Mouse (Mus musculus): ENCODE measurements around the gene Grip1. TPM values are rescaled to one million over a fixed set of nuclear protein-coding genes. Genes with fewer than 3 reads are reported as not detected.

Gene Grip1
- polyA plus RNA-seq, 1 experiment from 2014 or later, result 4.8 TPM

DNA sequence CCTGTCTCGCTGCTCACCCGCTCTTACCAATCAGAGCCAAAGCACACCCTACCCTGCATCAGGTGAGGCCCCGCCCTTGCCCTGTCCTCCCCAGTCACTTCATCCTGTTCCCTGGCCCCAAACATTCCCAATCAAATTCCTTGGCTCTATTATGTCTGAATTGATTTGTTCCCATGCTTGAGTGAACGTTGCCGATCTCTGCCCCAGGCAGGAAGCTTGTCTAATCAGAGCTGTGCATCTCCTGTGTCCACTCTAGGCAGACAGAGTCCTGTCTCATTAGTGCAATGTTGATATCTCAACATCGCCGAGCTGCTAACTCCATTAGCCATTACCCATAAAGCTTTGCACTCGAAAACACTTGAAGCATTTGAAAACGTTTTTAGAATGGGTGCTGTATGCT is 210.0 kb downstream of the Grip1 start:
- Histone ChIP-seq H3K4me2 (replicated peaks) (no peak overlapping the region), H3K27ac (replicated peaks) (no peak overlapping the region), H3K36me3 (no peaks in the 10 kb centered on the region), H3K27me3 (no peaks in the 10 kb centered on the region), H3K4me3 (replicated peaks) (no peak overlapping the region), H3K9me3 (replicated peaks) (no peaks in the 10 kb centered on the region), H3K9ac (no peak overlapping the region), H3K4me1 (no peaks in the 10 kb centered on the region)
- WGBS, result 77% methylated on average over 9 of the region's 9 CpGs
- no peak for ATAC-seq (ENCODE audit: insufficient number of reproducible peaks, low FRiP score, low TSS enrichment, low read depth)

- 68% methylated on average over 11 of the region's 11 CpGs for WGBS
- H3K9me3 ChIP-seq (replicated peaks), result no peaks in the 10 kb centered on the region
- H3K27me3 ChIP-seq, result no peaks in the 10 kb centered on the region
- 0 out of 2 replicates have a peak, but pooled peaks cover 4% of the 10 kb centered on the region for H3K4me1 ChIP-seq
- no peak overlapping the region for H3K4me2 ChIP-seq (replicated peaks)
- no peaks in the 10 kb centered on the region for H3K36me3 ChIP-seq
- H3K27ac ChIP-seq (replicated peaks), result no peak overlapping the region
- ATAC-seq (ENCODE audit: insufficient number of reproducible peaks, low FRiP score, low TSS enrichment, low read depth), result no peak
- H3K9ac ChIP-seq, result no peak overlapping the region
- no peak overlapping the region for H3K4me3 ChIP-seq (replicated peaks)
Observed at GRCm38 (mm10) chr10:119666386-119666785, 212.8 kb downstream of the Grip1 start.

DNA sequence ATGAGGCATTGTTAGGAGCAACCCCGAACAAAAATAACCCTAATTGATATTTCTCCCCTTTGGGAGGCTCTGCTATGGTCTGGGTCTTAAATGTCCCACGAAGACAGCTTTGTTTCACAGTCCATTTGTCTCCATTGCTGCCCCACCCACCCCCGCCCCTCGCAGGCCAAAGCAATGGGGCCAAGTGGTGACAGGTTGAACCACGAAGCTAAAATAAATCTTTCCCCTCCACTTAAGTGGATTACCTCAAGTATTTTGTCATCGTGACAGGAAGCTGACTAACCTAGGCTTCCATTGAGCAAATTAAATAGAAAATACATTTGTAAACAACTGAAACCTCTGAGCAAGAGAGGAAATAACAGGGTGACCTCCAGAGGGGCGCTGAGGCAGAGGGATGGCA is 216.8 kb downstream of the Grip1 start:
- H3K27me3 ChIP-seq, result no peaks in the 10 kb centered on the region
- no peak for ATAC-seq (ENCODE audit: insufficient number of reproducible peaks, low FRiP score, low TSS enrichment, low read depth)
- H3K36me3 ChIP-seq, result no peaks in the 10 kb centered on the region
- no peak overlapping the region for H3K4me3 ChIP-seq (replicated peaks)
- 58% methylated on average over 7 of the region's 7 CpGs for WGBS
- H3K27ac ChIP-seq (replicated peaks), result no peak overlapping the region
- H3K4me1 ChIP-seq, result 0 out of 2 replicates have a peak, but pooled peaks cover 4% of the 10 kb centered on the region
- H3K4me2 ChIP-seq (replicated peaks), result no peak overlapping the region
- no peak overlapping the region for H3K9ac ChIP-seq
- no peaks in the 10 kb centered on the region for H3K9me3 ChIP-seq (replicated peaks)

- Histone ChIP-seq H3K9me3 (replicated peaks) (no peaks in the 10 kb centered on the region), H3K4me3 (replicated peaks) (no peak overlapping the region), H3K9ac (no peak overlapping the region), H3K27me3 (no peaks in the 10 kb centered on the region), H3K4me2 (replicated peaks) (no peak overlapping the region), H3K36me3 (no peaks in the 10 kb centered on the region), H3K27ac (replicated peaks) (no peak overlapping the region), H3K4me1 (no peaks in the 10 kb centered on the region)
- peak; percentile 54 for ATAC-seq (ENCODE audit: insufficient number of reproducible peaks, low FRiP score, low TSS enrichment, low read depth)
- WGBS, result 60% methylated on average over 3 of the region's 3 CpGs
Observed at GRCm38 (mm10) chr10:119684377-119684826, 230.8 kb downstream of the Grip1 start.

- no peaks in the 10 kb centered on the region for H3K9me3 ChIP-seq (replicated peaks)
- H3K9ac ChIP-seq, result no peak overlapping the region
- H3K27me3 ChIP-seq, result peaks cover 16% of the 10 kb centered on the region
- peak overlapping the region; percentile 56 for H3K4me2 ChIP-seq (replicated peaks)
- peak; percentile 79 for ATAC-seq (ENCODE audit: insufficient number of reproducible peaks, low FRiP score, low TSS enrichment, low read depth)
- no peaks in the 10 kb centered on the region for H3K36me3 ChIP-seq
- H3K4me1 ChIP-seq, result peaks cover 17% of the 10 kb centered on the region
- H3K4me3 ChIP-seq (replicated peaks), result peak overlapping the region; percentile 32
- no peak overlapping the region for H3K27ac ChIP-seq (replicated peaks)
- 3% methylated on average over 16 of the region's 16 CpGs for WGBS
Observed at GRCm38 (mm10) chr10:119691358-119692083, 237.9 kb downstream of the Grip1 start.

- H3K4me3 ChIP-seq (replicated peaks), result peak overlapping the region; percentile 32
- H3K9me3 ChIP-seq (replicated peaks), result no peaks in the 10 kb centered on the region
- H3K4me2 ChIP-seq (replicated peaks), result peak overlapping the region; percentile 56
- no peak; the same call in 1 of the 2 replicates for ATAC-seq (ENCODE audit: insufficient number of reproducible peaks, low FRiP score, low TSS enrichment, low read depth)
- peaks cover 16% of the 10 kb centered on the region for H3K27me3 ChIP-seq
- 2% methylated on average over 26 of the region's 26 CpGs for WGBS
- no peak overlapping the region for H3K9ac ChIP-seq
- H3K4me1 ChIP-seq, result peaks cover 17% of the 10 kb centered on the region
- H3K36me3 ChIP-seq, result no peaks in the 10 kb centered on the region
- H3K27ac ChIP-seq (replicated peaks), result no peak overlapping the region
Observed at GRCm38 (mm10) chr10:119692284-119692890, 238.8 kb downstream of the Grip1 start.

- no peak for ATAC-seq (ENCODE audit: insufficient number of reproducible peaks, low FRiP score, low TSS enrichment, low read depth)
- Histone ChIP-seq H3K27ac (replicated peaks) (no peak overlapping the region), H3K27me3 (peaks cover 16% of the 10 kb centered on the region), H3K4me2 (replicated peaks) (no peak overlapping the region), H3K4me3 (replicated peaks) (no peak overlapping the region), H3K4me1 (peaks cover 17% of the 10 kb centered on the region), H3K9me3 (replicated peaks) (no peaks in the 10 kb centered on the region), H3K36me3 (no peaks in the 10 kb centered on the region), H3K9ac (no peak overlapping the region)
- 67% methylated on average over 5 of the region's 5 CpGs for WGBS
Observed at GRCm38 (mm10) chr10:119693400-119693799, 239.8 kb downstream of the Grip1 start.

- 66% methylated on average over 9 of the region's 9 CpGs for WGBS
- no peak for ATAC-seq (ENCODE audit: insufficient number of reproducible peaks, low FRiP score, low TSS enrichment, low read depth)
- Histone ChIP-seq H3K9ac (no peak overlapping the region), H3K36me3 (no peaks in the 10 kb centered on the region), H3K4me2 (replicated peaks) (no peak overlapping the region), H3K9me3 (replicated peaks) (no peaks in the 10 kb centered on the region), H3K27ac (replicated peaks) (no peak overlapping the region), H3K4me3 (replicated peaks) (no peak overlapping the region), H3K27me3 (peaks cover 8% of the 10 kb centered on the region), H3K4me1 (peaks cover 4% of the 10 kb centered on the region)
Observed at GRCm38 (mm10) chr10:119697257-119697798, 243.7 kb downstream of the Grip1 start.

DNA sequence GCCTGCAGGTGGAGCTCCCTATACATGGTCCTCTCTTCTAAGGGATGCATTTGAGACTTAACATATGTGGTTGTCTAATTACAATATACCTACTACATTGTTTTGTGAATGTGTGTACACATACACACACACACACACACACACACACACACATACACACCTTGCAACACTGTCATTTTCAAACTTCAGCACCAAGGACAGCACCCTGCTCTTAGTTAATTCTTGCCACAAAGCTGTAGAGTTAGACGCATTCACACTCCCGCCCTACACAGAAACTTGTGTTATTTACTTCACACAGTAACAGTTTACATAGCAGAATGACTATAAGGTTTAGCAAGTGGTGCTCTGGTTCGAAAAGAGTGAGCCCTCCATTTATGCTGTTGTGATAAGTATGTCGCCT is 251.7 kb downstream of the Grip1 start:
- H3K4me3 ChIP-seq (replicated peaks), result no peak overlapping the region
- no peaks in the 10 kb centered on the region for H3K27me3 ChIP-seq
- no peaks in the 10 kb centered on the region for H3K36me3 ChIP-seq
- 47% methylated on average over 4 of the region's 4 CpGs for WGBS
- no peaks in the 10 kb centered on the region for H3K9me3 ChIP-seq (replicated peaks)
- no peak overlapping the region for H3K4me2 ChIP-seq (replicated peaks)
- ATAC-seq (ENCODE audit: insufficient number of reproducible peaks, low FRiP score, low TSS enrichment, low read depth), result no peak
- H3K27ac ChIP-seq (replicated peaks), result no peak overlapping the region
- H3K4me1 ChIP-seq, result no peaks in the 10 kb centered on the region
- no peak overlapping the region for H3K9ac ChIP-seq

DNA sequence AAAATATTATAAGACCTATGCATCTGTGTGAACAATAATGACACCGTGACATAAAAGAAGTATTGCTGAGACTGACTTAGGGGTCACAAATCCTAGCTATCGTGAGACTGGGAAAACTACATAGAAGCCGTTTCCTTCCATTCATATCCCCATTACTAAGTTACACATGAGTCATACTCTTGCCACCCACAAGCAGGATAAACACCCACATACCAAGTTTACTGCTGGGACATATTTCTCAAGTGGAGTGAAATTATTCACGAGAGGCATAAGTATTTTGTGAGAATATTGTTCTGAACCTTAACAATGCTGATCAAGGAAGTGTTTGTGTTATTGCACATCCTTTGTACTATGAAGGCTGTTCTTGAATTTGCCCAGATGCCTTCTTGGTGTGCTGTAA is 252.7 kb downstream of the Grip1 start:
- Histone ChIP-seq H3K27ac (replicated peaks) (no peak overlapping the region), H3K4me1 (no peaks in the 10 kb centered on the region), H3K9ac (no peak overlapping the region), H3K36me3 (no peaks in the 10 kb centered on the region), H3K9me3 (replicated peaks) (no peaks in the 10 kb centered on the region), H3K4me3 (replicated peaks) (no peak overlapping the region), H3K4me2 (replicated peaks) (no peak overlapping the region), H3K27me3 (no peaks in the 10 kb centered on the region)
- ATAC-seq (ENCODE audit: insufficient number of reproducible peaks, low FRiP score, low TSS enrichment, low read depth), result no peak
- WGBS, result 78% methylated on average over 4 of the region's 4 CpGs

DNA sequence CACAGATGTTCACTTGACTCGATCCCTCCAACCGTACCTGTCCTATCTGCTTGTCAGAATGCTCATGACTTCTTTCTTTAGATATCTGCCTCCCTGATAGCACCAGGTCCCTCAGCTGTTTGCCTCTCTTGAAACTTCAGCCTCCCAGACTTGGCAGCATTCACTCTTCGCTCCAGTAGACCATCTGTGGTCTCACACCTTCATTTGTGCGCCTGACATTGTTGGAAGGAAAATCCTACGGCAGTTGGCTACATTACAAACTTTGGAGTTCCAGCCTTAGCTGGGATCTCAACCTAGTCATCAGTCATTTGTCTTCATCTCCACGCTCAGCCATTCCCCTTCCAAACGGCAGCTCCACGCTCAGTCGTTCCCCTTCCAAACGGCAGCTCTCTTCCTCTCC is 253.4 kb downstream of the Grip1 start:
- Histone ChIP-seq H3K36me3 (no peaks in the 10 kb centered on the region), H3K4me3 (replicated peaks) (no peak overlapping the region), H3K4me2 (replicated peaks) (no peak overlapping the region), H3K27ac (replicated peaks) (no peak overlapping the region), H3K9me3 (replicated peaks) (no peaks in the 10 kb centered on the region), H3K4me1 (no peaks in the 10 kb centered on the region), H3K27me3 (no peaks in the 10 kb centered on the region), H3K9ac (no peak overlapping the region)
- WGBS, result 92% methylated on average over 10 of the region's 10 CpGs
- ATAC-seq (ENCODE audit: insufficient number of reproducible peaks, low FRiP score, low TSS enrichment, low read depth), result no peak
